Mouse (Mus musculus) kidney, adult 2 months (tissue): ENCODE data around the gene Lmna.

Experiments
- CTCF ChIP-seq: fragments of 200-500 bp; conservative IDR thresholded peaks from 2 replicates; pipeline ENCODE4 v1.5.1; 2011; ENCODE audit warnings: low read depth, mild to moderate bottlenecking, control low read depth, low read length, moderate library complexity, mixed read lengths; ENCODE audit not compliant: insufficient read depth, insufficient read length
- POLR2A ChIP-seq: fragments of 200-500 bp; IDR thresholded peaks from one replicate; pipeline ENCODE4 v1.6.1; 2011; ENCODE audit warnings: low read depth, low read length, control low read depth

DNA sequence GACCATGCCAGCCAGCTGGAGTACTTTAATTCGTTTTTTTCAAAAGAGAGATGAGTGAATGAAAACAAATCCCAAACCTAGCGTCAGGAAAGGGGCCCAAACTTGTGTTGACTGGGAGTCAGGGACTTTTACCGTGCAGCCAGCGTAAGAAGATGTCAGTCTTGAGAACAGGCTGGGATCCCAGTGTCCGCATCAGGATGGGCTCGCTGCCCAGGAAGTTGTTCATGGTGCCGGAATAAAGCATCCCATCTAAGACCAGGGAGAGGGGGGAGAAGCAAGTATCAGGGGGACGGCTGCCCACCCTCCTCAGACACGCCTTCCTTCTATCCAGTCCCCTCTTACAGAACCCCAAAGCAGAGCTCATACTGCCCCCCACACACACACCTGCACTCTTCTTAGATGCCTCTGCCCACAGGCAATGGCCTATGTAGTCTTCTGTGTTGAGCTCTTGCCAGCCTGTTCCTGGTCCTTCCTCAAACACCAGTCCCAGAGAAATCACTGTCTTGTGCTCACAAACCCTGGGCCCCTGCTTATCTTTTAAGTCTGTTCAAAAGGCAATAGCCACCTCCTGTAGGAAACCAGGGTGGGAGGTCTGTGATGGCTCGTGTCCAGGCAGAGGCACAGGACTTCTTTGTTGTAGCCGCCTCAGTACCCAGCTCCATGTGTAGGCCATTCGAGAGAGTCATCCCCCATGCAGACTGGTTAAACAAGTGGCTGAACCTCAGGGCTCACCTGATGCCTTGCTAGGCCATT is 59.2 kb downstream of the Lmna start:
- TF ChIP-seq CTCF: no peak
- TF ChIP-seq POLR2A: no peak
